Mouse (Mus musculus) MN1 (cell line): Measurements from ENCODE around the gene Abcc6.
A peak's percentile ranks its signal among the peaks of the same experiment; 100 is the strongest.

Experiments
- DNase-seq: peaks from one replicate; pipeline ENCODE4 v3.0.0-alpha.2; 2016; ENCODE audit warnings: low spot score

Abcc6 gene

GRCm38 (mm10) chr7:45929688-45930087 lies 100.4 kb downstream of the Abcc6 start:
- DNase-seq = no peak

- no peak for DNase-seq
Observed at GRCm38 (mm10) chr7:45928626-45929295, 101.3 kb downstream of the Abcc6 start.

GRCm38 (mm10) chr7:45924429-45924816 lies 105.7 kb downstream of the Abcc6 start:
- no peak for DNase-seq

GRCm38 (mm10) chr7:45923762-45924428 lies 106.2 kb downstream of the Abcc6 start, which contains the start of gene Ccdc114:
TSS of gene Ccdc114 (plus strand) at chr7:45924072.
- DNase-seq = no peak

- no peak for DNase-seq
Observed at GRCm38 (mm10) chr7:45922928-45923761, 107.0 kb downstream of the Abcc6 start.

GRCm38 (mm10) chr7:45921950-45922600 lies 108.0 kb downstream of the Abcc6 start:
- DNase-seq = no peak

- no peak for DNase-seq
Observed at GRCm38 (mm10) chr7:45921242-45921621, 108.9 kb downstream of the Abcc6 start, which contains the start of gene Emp3. TSS of gene Emp3 (minus strand) at chr7:45921404.

- peak; percentile 69 for DNase-seq
Observed at GRCm38 (mm10) chr7:45920583-45921241, 109.4 kb downstream of the Abcc6 start.

GRCm38 (mm10) chr7:45919761-45920160 lies 110.3 kb downstream of the Abcc6 start:
- DNase-seq = no peak

GRCm38 (mm10) chr7:45919083-45919671 lies 110.9 kb downstream of the Abcc6 start:
- DNase-seq = no peak

GRCm38 (mm10) chr7:45917926-45918325 lies 112.2 kb downstream of the Abcc6 start:
- no peak for DNase-seq
